Mouse (Mus musculus) retina, adult 2 months (tissue): ENCODE measurements around the gene Rcbtb2.

Source experiments
- DNase-seq: peaks from one replicate; pipeline ENCODE4 v3.0.0-alpha.2; 2012; ENCODE audit warnings: low read depth, low spot score

Rcbtb2 gene

GRCm38 (mm10) chr14:73116301-73116700 lies 6.5 kb upstream of the Rcbtb2 start:
- DNase-seq, result no peak

GRCm38 (mm10) chr14:73116938-73117337 lies 5.9 kb upstream of the Rcbtb2 start:
- DNase-seq, result no peak

GRCm38 (mm10) chr14:73117411-73118392 lies 5.1 kb upstream of the Rcbtb2 start:
- DNase-seq, result no peak

- no peak for DNase-seq
Observed at GRCm38 (mm10) chr14:73118482-73119347, 4.1 kb upstream of the Rcbtb2 start.

GRCm38 (mm10) chr14:73119459-73119858 lies 3.4 kb upstream of the Rcbtb2 start:
- DNase-seq, result no peak

GRCm38 (mm10) chr14:73119966-73120365 lies 2.9 kb upstream of the Rcbtb2 start:
- no peak for DNase-seq

GRCm38 (mm10) chr14:73122211-73122922 lies 470 bp upstream of the Rcbtb2 start:
- DNase-seq, result no peak

- DNase-seq, result no peak
Observed at GRCm38 (mm10) chr14:73123381-73123780, 544 bp downstream of the Rcbtb2 start.

GRCm38 (mm10) chr14:73123786-73124185 lies 949 bp downstream of the Rcbtb2 start:
- DNase-seq, result no peak

- DNase-seq, result no peak
Observed at GRCm38 (mm10) chr14:73130519-73130918, 7.7 kb downstream of the Rcbtb2 start.

GRCm38 (mm10) chr14:73131856-73132410 lies 9.1 kb downstream of the Rcbtb2 start:
- DNase-seq, result no peak

GRCm38 (mm10) chr14:73132731-73133130 lies 9.9 kb downstream of the Rcbtb2 start:
- no peak for DNase-seq

GRCm38 (mm10) chr14:73137234-73137633 lies 14.4 kb downstream of the Rcbtb2 start:
- DNase-seq, result no peak

GRCm38 (mm10) chr14:73138483-73138882 lies 15.6 kb downstream of the Rcbtb2 start:
- DNase-seq, result no peak

GRCm38 (mm10) chr14:73139866-73140265 lies 17.0 kb downstream of the Rcbtb2 start:
- no peak for DNase-seq

GRCm38 (mm10) chr14:73141800-73142199 lies 19.0 kb downstream of the Rcbtb2 start:
- DNase-seq, result no peak

GRCm38 (mm10) chr14:73142421-73142895 lies 19.6 kb downstream of the Rcbtb2 start:
- peak; percentile 4 for DNase-seq

- DNase-seq, result peak; percentile 56
Observed at GRCm38 (mm10) chr14:73142896-73143709, 20.3 kb downstream of the Rcbtb2 start.

GRCm38 (mm10) chr14:73143710-73144420 lies 21.0 kb downstream of the Rcbtb2 start:
- DNase-seq, result peak; percentile 4

GRCm38 (mm10) chr14:73145531-73145930 lies 22.7 kb downstream of the Rcbtb2 start:
- DNase-seq, result no peak
